12 mouse cellular contexts compared by ENCODE assay signal in genomic region chr3:38860683-38861082, GRCm38 (mm10). TPM values are rescaled to one million over a fixed set of nuclear protein-coding genes. Genes with fewer than 3 reads are reported as not detected.
A peak's percentile ranks its signal among the peaks of the same experiment; 100 is the strongest.
DNase-seq lines count a peak whose midpoint lies in the region; ATAC-seq lines count a peak whose summit lies in the region.
"Had no signal": no experiment of that assay in that cellular context is flagged by ENCODE, and none has a peak within 500 bp of the region (broad histone marks: within the 10 kb centered on the region; RNA-seq: fewer than 3 reads in every experiment).

No protein-coding gene starts in this region.

- H3K9ac ChIP-seq in liver, embryonic 16.5 days (ENCODE audit: low read depth, low read length) = no peak overlapping the region
- no peak overlapping the region for H3K9ac ChIP-seq in liver, embryonic 12.5 days
- H3K9ac ChIP-seq in midbrain, embryonic 12.5 days (replicated peaks) = no peak overlapping the region
- H3K9ac ChIP-seq: hindbrain, embryonic 15.5 days; stomach, embryonic 15.5 days had no signal

- no peaks in the 10 kb centered on the region for H3K4me1 ChIP-seq in liver, embryonic 16.5 days (ENCODE audit: control insufficient read depth, low read depth, low read length)
- no peaks in the 10 kb centered on the region for H3K4me1 ChIP-seq in liver, embryonic 12.5 days
- peaks cover 8% of the 10 kb centered on the region; the same call in 1 of the 2 replicates for H3K4me1 ChIP-seq in embryonic facial prominence, embryonic 10.5 days
- H3K4me1 ChIP-seq in midbrain, embryonic 12.5 days = 0 out of 2 replicates have a peak, but pooled peaks cover 3% of the 10 kb centered on the region
- H3K4me1 ChIP-seq: hindbrain, embryonic 15.5 days; stomach, embryonic 15.5 days had no signal

- no peak overlapping the region for H3K27ac ChIP-seq in liver, embryonic 16.5 days (ENCODE audit: low read length)
- no peak overlapping the region for H3K27ac ChIP-seq in liver, embryonic 12.5 days
- peak overlapping the region; percentile 59 for H3K27ac ChIP-seq in embryonic facial prominence, embryonic 10.5 days (replicated peaks)
- no peak overlapping the region for H3K27ac ChIP-seq in midbrain, embryonic 12.5 days (replicated peaks)
- H3K27ac ChIP-seq: hindbrain, embryonic 15.5 days; stomach, embryonic 15.5 days had no signal

- H3K9me3 ChIP-seq in liver, embryonic 16.5 days (replicated peaks; ENCODE audit: control insufficient read depth, low read length) = no peaks in the 10 kb centered on the region
- no peaks in the 10 kb centered on the region for H3K9me3 ChIP-seq in liver, embryonic 12.5 days (replicated peaks)
- no peaks in the 10 kb centered on the region for H3K9me3 ChIP-seq in embryonic facial prominence, embryonic 10.5 days
- no peaks in the 10 kb centered on the region for H3K9me3 ChIP-seq in midbrain, embryonic 12.5 days
- H3K9me3 ChIP-seq: hindbrain, embryonic 15.5 days; stomach, embryonic 15.5 days had no signal

- H3K36me3 ChIP-seq in liver, embryonic 16.5 days (ENCODE audit: control insufficient read depth, insufficient read depth) = no peaks in the 10 kb centered on the region
- H3K36me3 ChIP-seq in liver, embryonic 12.5 days = no peaks in the 10 kb centered on the region
- no peaks in the 10 kb centered on the region for H3K36me3 ChIP-seq in embryonic facial prominence, embryonic 10.5 days (replicated peaks)
- H3K36me3 ChIP-seq in midbrain, embryonic 12.5 days = no peaks in the 10 kb centered on the region
- H3K36me3 ChIP-seq: hindbrain, embryonic 15.5 days; stomach, embryonic 15.5 days had no signal

- WGBS in liver, embryonic 16.5 days (ENCODE audit: insufficient replicate concordance) = 32% methylated on average over 5 of the region's 5 CpGs
- 46% methylated on average over 5 of the region's 5 CpGs for WGBS in liver, embryonic 12.5 days (ENCODE audit: insufficient replicate concordance)
- WGBS in embryonic facial prominence, embryonic 10.5 days = 33% methylated on average over 5 of the region's 5 CpGs
- WGBS in midbrain, embryonic 12.5 days = 42% methylated on average over 5 of the region's 5 CpGs

- H3K27me3 ChIP-seq in liver, embryonic 16.5 days (ENCODE audit: control insufficient read depth, insufficient read depth, low read depth, low read length) = no peaks in the 10 kb centered on the region
- no peaks in the 10 kb centered on the region for H3K27me3 ChIP-seq in liver, embryonic 12.5 days (replicated peaks)
- no peaks in the 10 kb centered on the region for H3K27me3 ChIP-seq in embryonic facial prominence, embryonic 10.5 days (replicated peaks; ENCODE audit: low read depth, poor library complexity, severe bottlenecking)
- H3K27me3 ChIP-seq in midbrain, embryonic 12.5 days = no peaks in the 10 kb centered on the region
- H3K27me3 ChIP-seq: hindbrain, embryonic 15.5 days; stomach, embryonic 15.5 days had no signal

- 0 out of 2 replicates have a peak, but pooled peaks have one; percentile 9 for ATAC-seq in liver, embryonic 16.5 days (ENCODE audit: low read depth)
- no peak for ATAC-seq in liver, embryonic 12.5 days
- ATAC-seq in midbrain, embryonic 12.5 days (ENCODE audit: low FRiP score, low read depth) = 0 out of 2 replicates have a peak, but pooled peaks have one; percentile 23

- intact Hi-C loops in left cerebral cortex, postnatal 14 days (cut with DNase I) = no loop called here

- no peak overlapping the region for H3K4me2 ChIP-seq in liver, embryonic 16.5 days (ENCODE audit: low read depth, low read length)
- no peak overlapping the region for H3K4me2 ChIP-seq in liver, embryonic 12.5 days
- no peak overlapping the region for H3K4me2 ChIP-seq in midbrain, embryonic 12.5 days (replicated peaks)
- H3K4me2 ChIP-seq: hindbrain, embryonic 15.5 days; stomach, embryonic 15.5 days had no signal

- no peak overlapping the region for H3K4me3 ChIP-seq in liver, embryonic 16.5 days (ENCODE audit: low read depth, low read length)
- no peak overlapping the region for H3K4me3 ChIP-seq in liver, embryonic 12.5 days
- no peak overlapping the region for H3K4me3 ChIP-seq in embryonic facial prominence, embryonic 10.5 days
- no peak overlapping the region for H3K4me3 ChIP-seq in midbrain, embryonic 12.5 days
- H3K4me3 ChIP-seq: hindbrain, embryonic 15.5 days; stomach, embryonic 15.5 days had no signal

- DNase-seq in adrenal gland, postnatal 36 days = peak; percentile 2 to 12
- no peak for DNase-seq in adrenal gland, adult 18-20 months (ENCODE audit: low spot score in 2 of 2)
- DNase-seq in embryonic facial prominence, embryonic 10.5 days (ENCODE audit: low spot score) = no peak
- DNase-seq in left cerebral cortex, postnatal 14 days (ENCODE audit: low spot score in 2 of 2) = no peak
- no peak for DNase-seq in urinary bladder, postnatal 25 days (ENCODE audit: low spot score)
- DNase-seq: gastrocnemius, postnatal 14 days; lung, adult 18-20 months had no signal

RNA-seq across cellular contexts. Expression of gene Fat4, which starts 26.1 kb away (rescaled TPM):
- 10 to 100 TPM; 13.3 to 27.2 TPM for total RNA-seq in adrenal gland, postnatal 36 days (2021)
- total RNA-seq in adrenal gland, adult 18-20 months (2021) = 10 to 100 TPM in 1 of 2 experiments, 1 to 10 TPM in 1; 3.0 to 12.2 TPM
- 0.16 and 0.27 TPM in 2 replicates for polyA plus RNA-seq in liver, embryonic 16.5 days (2015; fragmentation: Nextera tagmentation; extraction: Ambion mirVana)
- 1.1 and 1.2 TPM in 2 replicates for polyA plus RNA-seq in liver, embryonic 12.5 days (2016; fragmentation: Nextera tagmentation; extraction: Ambion mirVana)
- polyA plus RNA-seq in embryonic facial prominence, embryonic 10.5 days (2016; fragmentation: Nextera tagmentation; extraction: Ambion mirVana) = 7.1 and 7.6 TPM in 2 replicates
- polyA plus RNA-seq in midbrain, embryonic 12.5 days (2016; fragmentation: Nextera tagmentation; extraction: Ambion mirVana) = 11.2 and 14.7 TPM in 2 replicates
- 10 to 100 TPM; 18.8 to 20.7 TPM for total RNA-seq in left cerebral cortex, postnatal 14 days (2021)

Comparison
In these comparisons a context has a peak if more than half of its experiments do, and no peak if none do; other contexts are left out.
1. DNase-seq: peak in adrenal gland, postnatal 36 days (2 of 2); none in adrenal gland, adult 18-20 months (0 of 2), embryonic facial prominence, embryonic 10.5 days (single experiment), left cerebral cortex, postnatal 14 days (0 of 2) and urinary bladder, postnatal 25 days (single experiment).